Mouse (Mus musculus): ENCODE data around the gene Plekhd1. TPM values are rescaled to one million over a fixed set of nuclear protein-coding genes. Genes with fewer than 3 reads are reported as not detected.
A peak's percentile ranks its signal among the peaks of the same experiment; 100 is the strongest.

Gene Plekhd1
- polyA plus RNA-seq, 1 experiment = 7.4 TPM

DNA sequence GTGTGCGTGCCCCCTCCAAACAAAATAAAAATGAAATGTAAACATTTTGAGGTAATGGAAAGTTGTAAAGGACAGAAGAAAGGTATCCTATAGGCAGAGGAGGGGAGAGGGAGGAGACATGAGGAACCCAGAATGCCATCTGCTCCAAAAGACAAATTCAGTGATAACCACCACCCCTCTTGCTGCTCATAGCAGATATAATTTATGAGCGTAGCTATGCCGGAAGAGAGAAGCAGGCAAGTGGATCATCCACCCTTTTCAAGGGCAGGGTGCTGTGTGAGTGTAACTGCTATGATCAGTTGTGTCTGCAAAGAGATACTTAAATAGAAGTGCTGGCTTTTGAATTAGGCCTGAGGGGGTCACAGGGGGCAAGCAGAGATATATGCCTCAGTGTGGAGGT is 8.8 kb upstream of the Plekhd1 start:
- no peak for DNase-seq
- Histone ChIP-seq H3K36me3 (ENCODE audit: control insufficient read depth, insufficient read depth, low read length) (peaks cover 2% of the 10 kb centered on the region), H3K4me3 (ENCODE audit: insufficient read depth, low read depth, low read length) (no peak overlapping the region), H3K27me3 (replicated peaks; ENCODE audit: control insufficient read depth, insufficient read depth, low read length) (no peaks in the 10 kb centered on the region), H3K4me1 (ENCODE audit: control insufficient read depth, insufficient read depth, low read length) (no peaks in the 10 kb centered on the region), H3K27ac (ENCODE audit: insufficient read depth, low read depth, low read length) (no peak overlapping the region)
- 87% methylated on average over 3 of the region's 3 CpGs for WGBS
- TF ChIP-seq CTCF (conservative IDR thresholded peaks at IDR 0.05; ENCODE audit: insufficient read depth, insufficient read length, low read depth, low read length) (no peak), POLR2A (IDR thresholded peaks at IDR 0.05; ENCODE audit: low read depth, low read length) (no peak)

DNA sequence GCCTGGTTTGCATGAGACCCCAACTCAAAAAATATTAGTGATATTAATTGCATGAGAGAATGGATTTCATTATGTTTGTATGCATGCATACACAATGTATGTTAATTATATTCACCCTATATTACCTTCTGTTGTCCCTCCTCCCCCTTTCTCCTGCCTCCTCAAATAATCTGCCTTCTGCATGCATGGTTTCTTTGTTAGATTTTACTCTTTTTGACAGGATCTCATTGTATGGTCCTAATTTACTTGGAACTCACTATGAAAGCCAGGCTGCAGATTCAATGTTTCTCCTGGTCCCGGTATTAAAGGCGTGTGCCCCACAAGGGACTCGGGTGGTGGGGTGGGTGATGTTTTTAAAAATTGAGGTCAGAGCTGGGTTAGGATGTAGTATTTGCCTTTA is 8.1 kb upstream of the Plekhd1 start:
- Histone ChIP-seq H3K4me1 (ENCODE audit: control insufficient read depth, insufficient read depth, low read length) (no peaks in the 10 kb centered on the region), H3K27me3 (replicated peaks; ENCODE audit: control insufficient read depth, insufficient read depth, low read length) (no peaks in the 10 kb centered on the region), H3K4me3 (ENCODE audit: insufficient read depth, low read depth, low read length) (no peak overlapping the region), H3K27ac (ENCODE audit: insufficient read depth, low read depth, low read length) (no peak overlapping the region), H3K36me3 (ENCODE audit: control insufficient read depth, insufficient read depth, low read length) (no peaks in the 10 kb centered on the region)
- TF ChIP-seq CTCF (conservative IDR thresholded peaks at IDR 0.05; ENCODE audit: insufficient read depth, insufficient read length, low read depth, low read length) (no peak), POLR2A (IDR thresholded peaks at IDR 0.05; ENCODE audit: low read depth, low read length) (no peak)
- DNase-seq = no peak
- WGBS = 98% methylated on average over 3 of the region's 3 CpGs

DNA sequence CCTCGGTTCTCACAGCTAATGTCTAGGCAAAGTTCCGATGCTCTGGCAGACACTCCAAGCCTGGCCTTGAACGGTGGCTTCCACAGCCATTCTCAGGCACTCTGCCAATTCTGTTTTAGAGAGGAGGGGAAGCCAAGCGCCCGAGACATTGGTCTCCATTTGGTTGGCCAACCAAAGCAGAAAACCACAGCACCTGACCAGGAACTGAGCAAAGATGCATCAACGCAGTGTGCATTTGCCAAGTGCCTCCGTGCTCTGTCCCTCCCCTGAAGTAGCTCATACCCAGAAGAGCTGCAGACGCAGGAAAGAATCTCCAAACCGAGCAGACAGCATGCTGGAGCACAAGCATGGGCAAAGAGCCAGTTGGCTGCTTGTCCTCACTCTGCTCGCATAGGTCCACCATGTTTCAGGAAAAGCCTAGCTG is 4.6 kb upstream of the Plekhd1 start:
- Histone ChIP-seq H3K36me3 (ENCODE audit: control insufficient read depth, insufficient read depth, low read length) (no peaks in the 10 kb centered on the region), H3K4me3 (ENCODE audit: insufficient read depth, low read depth, low read length) (no peak overlapping the region), H3K27ac (ENCODE audit: insufficient read depth, low read depth, low read length) (no peak overlapping the region), H3K27me3 (replicated peaks; ENCODE audit: control insufficient read depth, insufficient read depth, low read length) (no peaks in the 10 kb centered on the region), H3K4me1 (ENCODE audit: control insufficient read depth, insufficient read depth, low read length) (no peaks in the 10 kb centered on the region)
- WGBS = 44% methylated on average over 10 of the region's 10 CpGs
- no peak for TF ChIP-seq CTCF (conservative IDR thresholded peaks at IDR 0.05; ENCODE audit: insufficient read depth, insufficient read length, low read depth, low read length)
- no peak for TF ChIP-seq POLR2A (IDR thresholded peaks at IDR 0.05; ENCODE audit: low read depth, low read length)
- DNase-seq = peak; percentile 64

DNA sequence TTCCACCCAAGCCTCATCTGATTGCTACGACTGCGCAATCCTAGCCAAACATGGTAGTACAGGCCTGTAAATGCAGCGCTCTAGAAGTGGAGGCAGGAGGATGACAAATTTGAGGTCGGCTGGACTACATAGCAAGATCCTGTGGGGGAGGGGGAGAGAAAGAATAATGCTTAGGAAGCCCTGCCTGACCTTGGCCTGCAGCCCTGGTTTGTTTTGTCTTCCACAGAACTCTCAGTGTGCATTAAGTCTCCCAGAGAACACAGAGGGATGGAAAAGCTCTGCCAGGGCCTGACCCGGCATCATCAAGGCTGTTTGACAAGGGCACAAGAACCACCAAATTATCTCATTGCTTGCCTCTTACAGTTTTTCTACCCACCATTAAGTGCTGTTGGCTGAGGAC is 2.7 kb upstream of the Plekhd1 start:
- no peak for TF ChIP-seq POLR2A (IDR thresholded peaks at IDR 0.05; ENCODE audit: low read depth, low read length)
- no peak for TF ChIP-seq CTCF (conservative IDR thresholded peaks at IDR 0.05; ENCODE audit: insufficient read depth, insufficient read length, low read depth, low read length)
- Histone ChIP-seq H3K4me1 (ENCODE audit: control insufficient read depth, insufficient read depth, low read length) (0 out of 2 replicates have a peak, but pooled peaks cover 2% of the 10 kb centered on the region), H3K36me3 (ENCODE audit: control insufficient read depth, insufficient read depth, low read length) (no peaks in the 10 kb centered on the region), H3K4me3 (ENCODE audit: insufficient read depth, low read depth, low read length) (no peak overlapping the region), H3K27ac (ENCODE audit: insufficient read depth, low read depth, low read length) (no peak overlapping the region), H3K27me3 (replicated peaks; ENCODE audit: control insufficient read depth, insufficient read depth, low read length) (no peaks in the 10 kb centered on the region)
- 66% methylated on average over 5 of the region's 5 CpGs for WGBS
- no peak for DNase-seq

DNA sequence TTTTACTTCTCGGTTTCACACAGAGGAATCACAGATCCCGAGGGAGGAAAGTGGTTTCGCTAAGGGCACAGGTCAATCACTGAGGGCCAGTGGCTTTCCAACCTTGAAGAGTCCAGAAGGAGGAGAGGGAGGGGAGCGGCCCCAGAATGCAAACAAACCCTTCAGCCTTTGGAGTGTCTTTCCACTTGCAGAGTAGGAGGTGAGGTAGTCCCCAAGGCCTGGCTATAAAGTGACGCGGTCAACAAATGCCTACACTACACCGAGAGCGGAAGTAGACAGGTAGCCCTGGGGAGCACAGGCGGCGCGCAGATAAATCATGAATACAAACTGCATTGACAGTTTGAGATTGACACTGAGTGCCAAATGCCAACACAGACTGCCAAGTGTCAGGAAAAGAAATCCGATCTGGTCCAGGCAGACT is 710 bp upstream of the Plekhd1 start:
- peak; percentile 27 for DNase-seq
- 0 out of 2 replicates have a peak overlapping the region, but pooled peaks have one; percentile 6 for H3K27ac ChIP-seq (ENCODE audit: insufficient read depth, low read depth, low read length)
- peak overlapping the region; percentile 51 for H3K4me3 ChIP-seq (ENCODE audit: insufficient read depth, low read depth, low read length)
- H3K36me3 ChIP-seq (ENCODE audit: control insufficient read depth, insufficient read depth, low read length) = no peaks in the 10 kb centered on the region
- 0 out of 2 replicates have a peak, but pooled peaks cover 2% of the 10 kb centered on the region for H3K4me1 ChIP-seq (ENCODE audit: control insufficient read depth, insufficient read depth, low read length)
- WGBS = 17% methylated on average over 12 of the region's 12 CpGs
- no peak for TF ChIP-seq CTCF (conservative IDR thresholded peaks at IDR 0.05; ENCODE audit: insufficient read depth, insufficient read length, low read depth, low read length)
- no peak for TF ChIP-seq POLR2A (IDR thresholded peaks at IDR 0.05; ENCODE audit: low read depth, low read length)
- no peaks in the 10 kb centered on the region for H3K27me3 ChIP-seq (replicated peaks; ENCODE audit: control insufficient read depth, insufficient read depth, low read length)

DNA sequence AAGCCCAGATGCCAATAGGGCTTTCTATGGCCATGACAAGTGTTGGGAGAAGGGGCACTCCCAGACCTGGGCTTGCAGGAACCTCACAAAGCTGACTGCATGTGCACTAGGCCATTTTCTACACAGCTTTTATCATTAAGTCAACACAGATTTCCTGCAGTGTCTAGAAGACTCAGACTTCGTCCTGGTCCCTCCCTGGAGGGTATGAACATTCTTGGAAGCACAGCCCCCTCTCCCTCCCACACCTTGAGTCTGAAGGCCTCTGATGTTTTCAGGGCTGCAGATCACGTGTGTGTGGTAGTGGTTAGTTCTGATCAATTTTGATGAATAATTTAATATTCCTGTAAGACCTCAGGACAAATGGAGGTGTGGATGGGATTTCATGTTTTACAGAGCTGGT is 1.3 kb downstream of the Plekhd1 start:
- TF ChIP-seq CTCF (conservative IDR thresholded peaks at IDR 0.05; ENCODE audit: insufficient read depth, insufficient read length, low read depth, low read length) = no peak
- DNase-seq = no peak
- H3K27me3 ChIP-seq (replicated peaks; ENCODE audit: control insufficient read depth, insufficient read depth, low read length) = no peaks in the 10 kb centered on the region
- 46% methylated on average over 2 of the region's 2 CpGs for WGBS
- 0 out of 2 replicates have a peak, but pooled peaks cover 2% of the 10 kb centered on the region for H3K4me1 ChIP-seq (ENCODE audit: control insufficient read depth, insufficient read depth, low read length)
- H3K36me3 ChIP-seq (ENCODE audit: control insufficient read depth, insufficient read depth, low read length) = no peaks in the 10 kb centered on the region
- no peak overlapping the region for H3K4me3 ChIP-seq (ENCODE audit: insufficient read depth, low read depth, low read length)
- H3K27ac ChIP-seq (ENCODE audit: insufficient read depth, low read depth, low read length) = no peak overlapping the region

DNA sequence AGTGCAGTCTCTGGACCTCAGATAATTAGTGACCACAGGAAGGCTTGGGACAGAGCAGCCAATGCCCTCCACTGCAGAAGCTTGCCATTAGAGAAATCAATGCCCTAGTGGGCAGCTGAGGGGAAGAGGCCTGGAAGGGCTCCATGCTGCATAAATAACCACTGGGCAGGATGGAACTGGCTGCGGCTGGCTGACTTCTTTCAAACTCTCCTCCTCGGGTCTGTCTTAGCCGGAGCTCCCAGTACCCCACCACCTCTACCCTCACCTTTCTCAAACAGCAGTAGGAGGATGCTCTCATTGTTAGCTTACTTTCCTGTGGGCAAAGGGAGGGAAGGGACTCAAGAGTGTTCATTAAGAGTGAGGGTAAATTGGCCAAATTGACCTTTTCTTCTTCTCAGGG is 2.6 kb downstream of the Plekhd1 start:
- Histone ChIP-seq H3K4me1 (ENCODE audit: control insufficient read depth, insufficient read depth, low read length) (0 out of 2 replicates have a peak, but pooled peaks cover 2% of the 10 kb centered on the region), H3K27me3 (replicated peaks; ENCODE audit: control insufficient read depth, insufficient read depth, low read length) (no peaks in the 10 kb centered on the region), H3K27ac (ENCODE audit: insufficient read depth, low read depth, low read length) (no peak overlapping the region), H3K36me3 (ENCODE audit: control insufficient read depth, insufficient read depth, low read length) (no peaks in the 10 kb centered on the region), H3K4me3 (ENCODE audit: insufficient read depth, low read depth, low read length) (no peak overlapping the region)
- DNase-seq = peak; percentile 20
- WGBS = 50% methylated on average over 3 of the region's 3 CpGs
- TF ChIP-seq CTCF (conservative IDR thresholded peaks at IDR 0.05; ENCODE audit: insufficient read depth, insufficient read length, low read depth, low read length) (no peak), POLR2A (IDR thresholded peaks at IDR 0.05; ENCODE audit: low read depth, low read length) (no peak)
